Mouse (Mus musculus) E14TG2a.4 (cell line): ENCODE data around the gene Npb.

Experiments used
- H3K27me3 ChIP-seq: 2 replicates; pipeline ENCODE4 v1.6.1; 2014; ENCODE audit warnings: low read length, control low read depth; ENCODE audit not compliant: insufficient read depth
- H3K36me3 ChIP-seq: 2 replicates; pipeline ENCODE4 v1.6.1; 2014; ENCODE audit warnings: low read length, control low read depth; ENCODE audit not compliant: insufficient read depth
- H3K4me1 ChIP-seq: replicated peaks from 2 replicates; pipeline ENCODE4 v1.6.1; 2014; ENCODE audit warnings: low read depth, low read length, control low read depth
- H3K4me3 ChIP-seq: replicated peaks from 2 replicates; pipeline ENCODE4 v1.5.1; 2014; ENCODE audit warnings: mild to moderate bottlenecking, low read length
- H3K9me3 ChIP-seq: 2 replicates; pipeline ENCODE4 v1.6.1; 2014; ENCODE audit warnings: low read length, control low read depth
- CTCF ChIP-seq: conservative IDR thresholded peaks from 2 replicates; pipeline ENCODE4 v1.5.1; 2014; ENCODE audit warnings: low read length
- NANOG ChIP-seq: IDR thresholded peaks from 2 replicates; pipeline ENCODE4 v1.6.1; 2014; ENCODE audit warnings: borderline replicate concordance, low read length, mixed read lengths
- POU5F1 ChIP-seq: IDR thresholded peaks from 2 replicates; pipeline ENCODE4 v1.6.1; 2014; ENCODE audit warnings: low read length, borderline replicate concordance

Gene Npb

GRCm38 (mm10) chr11:120630881-120631725 is 22.8 kb downstream of the Npb start:
- no peak for TF ChIP-seq POU5F1
- no peak for TF ChIP-seq NANOG
- no peak for TF ChIP-seq CTCF
- peak overlapping the region; percentile 95 for H3K4me3 ChIP-seq
- H3K4me1 ChIP-seq = peaks cover 88% of the 10 kb centered on the region
- no peaks in the 10 kb centered on the region for H3K27me3 ChIP-seq
- peaks cover 53% of the 10 kb centered on the region for H3K36me3 ChIP-seq
- H3K9me3 ChIP-seq = no peaks in the 10 kb centered on the region

DNA sequence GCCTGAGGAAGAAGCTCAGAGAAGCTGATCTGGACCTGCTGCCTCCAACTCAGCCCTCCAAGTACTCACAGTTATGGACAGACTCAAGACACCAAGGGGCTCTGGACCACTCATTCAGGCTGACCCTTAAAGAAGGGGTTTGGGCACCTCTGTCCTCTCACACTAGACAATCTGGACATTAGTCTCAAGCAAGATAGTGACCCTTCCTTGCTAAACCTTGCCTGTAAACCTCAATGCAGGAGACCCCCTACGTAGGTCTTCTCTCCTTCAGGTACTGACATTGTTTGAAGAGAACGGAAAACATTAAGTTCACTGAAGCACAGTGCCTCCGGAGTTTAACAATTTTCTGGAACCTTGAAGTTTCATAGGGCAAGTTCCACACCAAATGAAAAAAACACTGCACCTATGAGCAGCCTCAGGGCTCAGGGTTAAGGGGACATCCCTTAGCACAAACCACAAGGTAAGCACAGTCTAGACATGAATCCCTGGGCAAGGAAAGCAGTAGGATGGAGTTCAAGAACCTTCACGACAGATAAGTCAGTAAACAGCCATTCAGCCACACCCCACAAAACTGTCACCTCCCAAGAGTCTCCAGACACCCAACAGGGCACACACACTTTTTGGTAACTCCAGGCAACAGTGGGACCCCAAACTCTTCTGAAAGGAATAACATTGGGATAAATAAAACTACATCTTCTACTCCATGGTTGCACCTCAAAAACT is 23.6 kb downstream of the Npb start:
- H3K36me3 ChIP-seq = peaks cover 53% of the 10 kb centered on the region
- no peaks in the 10 kb centered on the region for H3K27me3 ChIP-seq
- peak overlapping the region; percentile 95 for H3K4me3 ChIP-seq
- peaks cover 88% of the 10 kb centered on the region for H3K4me1 ChIP-seq
- TF ChIP-seq NANOG (no peak), CTCF (no peak), POU5F1 (no peak)
- no peaks in the 10 kb centered on the region for H3K9me3 ChIP-seq

DNA sequence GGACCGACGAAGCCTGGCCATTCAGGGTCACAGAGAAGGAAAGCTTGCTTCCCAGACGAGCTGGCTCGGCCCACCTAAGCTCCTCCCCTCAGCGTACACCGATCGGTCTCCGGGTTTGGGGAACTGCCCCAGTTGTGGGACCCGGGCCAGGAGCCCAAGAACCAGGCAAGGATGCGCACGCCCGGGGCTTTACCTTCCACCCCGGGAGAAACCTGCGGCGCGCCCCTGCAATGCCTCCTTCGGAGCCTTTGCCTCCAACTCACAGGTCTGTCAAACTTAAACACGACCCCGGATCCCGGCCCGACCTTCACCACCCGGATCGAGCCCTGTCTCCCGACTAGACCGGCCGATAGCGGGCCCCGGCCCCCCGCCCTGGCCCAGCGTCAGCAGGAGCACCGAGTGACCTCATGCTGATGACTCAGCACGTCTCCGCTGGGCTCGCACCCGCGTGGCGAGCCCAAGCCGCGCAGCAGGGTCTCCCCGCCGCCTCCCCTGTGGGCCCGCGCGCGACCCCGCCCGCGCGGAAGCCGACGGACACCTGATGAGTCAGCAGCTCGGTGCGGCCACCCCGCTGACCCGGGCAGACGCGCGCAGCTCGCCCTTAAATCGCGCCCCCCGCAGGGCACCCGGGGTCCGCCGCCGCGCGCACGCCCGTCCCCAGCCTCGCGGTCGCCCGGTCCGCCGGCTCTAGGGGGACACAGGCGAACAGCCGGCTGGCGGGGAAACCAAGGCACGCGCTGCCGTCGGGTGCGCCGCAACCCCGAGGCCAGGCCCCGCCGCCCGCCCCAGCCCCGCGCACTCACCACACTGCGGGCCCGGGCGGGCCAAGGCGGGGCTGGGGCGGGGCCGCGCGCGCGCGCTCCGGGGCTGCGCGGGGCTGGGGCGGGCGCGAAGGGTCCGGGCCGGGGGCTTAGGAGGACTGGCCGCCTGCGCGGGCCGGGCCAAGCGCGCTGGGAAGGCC is 24.6 kb downstream of the Npb start:
- H3K4me1 ChIP-seq = peaks cover 86% of the 10 kb centered on the region
- H3K9me3 ChIP-seq = no peaks in the 10 kb centered on the region
- peak overlapping the region; percentile 95 for H3K4me3 ChIP-seq
- TF ChIP-seq POU5F1 = no peak
- no peak for TF ChIP-seq NANOG
- TF ChIP-seq CTCF = no peak
- H3K27me3 ChIP-seq = no peaks in the 10 kb centered on the region
- H3K36me3 ChIP-seq = peaks cover 51% of the 10 kb centered on the region

DNA sequence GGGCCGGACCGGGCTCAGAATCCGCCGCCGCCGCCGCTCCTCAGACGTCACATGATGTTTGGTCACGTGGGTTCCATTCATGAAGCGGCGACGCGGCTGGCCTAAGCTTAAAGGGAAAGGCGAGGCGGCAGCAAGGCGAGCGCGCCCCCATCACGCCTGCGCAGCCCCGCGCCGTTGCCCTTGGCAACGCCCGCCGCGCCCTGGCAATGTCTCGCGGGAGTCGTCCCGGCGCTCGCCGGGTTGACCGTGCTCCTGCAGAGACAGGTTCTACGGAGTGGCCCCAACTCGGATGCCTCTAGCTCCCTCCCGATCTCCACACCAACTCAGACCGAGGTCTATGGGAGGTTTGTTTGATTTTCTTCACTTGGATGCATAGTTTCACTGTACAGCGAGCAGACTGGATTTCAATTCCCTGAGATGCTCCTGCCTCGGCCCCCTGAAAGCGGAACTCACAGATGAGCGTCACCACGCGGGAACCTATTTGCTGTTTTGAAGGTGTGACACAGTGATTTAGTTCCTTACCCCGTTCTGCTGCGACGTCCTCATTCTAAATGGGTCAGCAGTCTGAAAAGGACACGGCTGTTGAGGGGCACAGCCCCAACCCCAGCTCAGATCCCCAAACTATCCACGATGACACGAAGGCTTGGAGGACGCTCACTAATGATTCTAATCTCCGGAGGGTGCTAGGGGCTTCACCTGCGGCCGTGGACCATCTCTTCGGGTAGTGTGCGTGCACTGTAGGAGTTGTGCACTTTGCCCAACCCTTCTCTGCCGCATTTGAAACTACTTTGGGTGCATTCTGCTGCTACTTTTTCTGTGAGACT is 25.5 kb downstream of the Npb start, which contains the start of gene Mafg:
Gene Mafg (minus strand): TSS at position 81 of the 824 bp plus-strand sequence.
- Histone ChIP-seq H3K4me3 (peak within 1 kb of the TSS; percentile 95), H3K9me3 (no peaks in the 10 kb centered on the region), H3K27me3 (no peaks in the 10 kb centered on the region), H3K36me3 (peaks cover 46% of the 10 kb centered on the region), H3K4me1 (peaks cover 77% of the 10 kb centered on the region)
- TF ChIP-seq NANOG (no peak), CTCF (no peak), POU5F1 (no peak)

DNA sequence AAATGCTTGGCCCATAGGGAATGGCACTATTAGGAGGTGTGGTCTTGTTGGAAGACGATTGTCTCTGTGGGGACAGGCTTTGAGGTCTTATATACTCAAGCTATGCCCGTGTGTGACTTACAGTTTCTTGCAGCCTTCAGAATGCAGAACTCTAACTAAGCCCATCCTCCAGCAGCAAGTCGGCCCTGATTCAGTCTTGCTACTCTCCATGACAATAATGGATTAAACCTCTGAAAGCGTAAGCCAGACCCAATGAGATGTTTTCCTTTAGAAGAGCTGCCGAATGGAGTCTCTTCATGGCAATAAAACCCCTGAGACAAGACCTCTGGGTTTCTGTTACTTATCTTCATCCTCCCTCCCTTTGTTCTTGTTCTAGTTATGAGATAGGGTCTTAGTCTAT is 26.5 kb downstream of the Npb start:
- H3K36me3 ChIP-seq = peaks cover 46% of the 10 kb centered on the region
- H3K9me3 ChIP-seq = no peaks in the 10 kb centered on the region
- H3K4me1 ChIP-seq = peaks cover 67% of the 10 kb centered on the region
- TF ChIP-seq POU5F1 (no peak), CTCF (no peak), NANOG (no peak)
- H3K4me3 ChIP-seq = peak overlapping the region; percentile 95
- H3K27me3 ChIP-seq = no peaks in the 10 kb centered on the region

DNA sequence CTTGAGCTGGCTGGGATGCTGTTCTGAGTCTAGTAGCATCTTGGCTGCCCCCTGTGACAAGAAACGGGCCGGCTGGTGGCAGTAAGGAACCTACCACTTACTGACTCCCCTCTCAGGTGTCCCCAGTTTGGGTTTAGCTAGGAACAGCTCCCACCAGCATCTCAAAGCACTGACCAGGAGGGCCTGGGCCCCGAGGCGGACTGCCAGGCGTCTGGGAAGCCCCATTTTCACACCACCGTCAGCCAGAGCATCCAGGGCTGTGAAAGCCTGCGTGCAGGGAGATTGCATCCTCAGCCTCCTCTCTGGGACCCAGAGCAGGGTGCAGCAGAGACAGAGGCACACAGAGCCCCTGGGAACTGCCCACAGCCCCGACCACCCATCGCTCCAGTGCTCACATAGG is 33.0 kb downstream of the Npb start:
- Histone ChIP-seq H3K9me3 (no peaks in the 10 kb centered on the region), H3K4me3 (peak overlapping the region; percentile 20; the same call in 1 of the 2 replicates), H3K4me1 (peaks cover 57% of the 10 kb centered on the region), H3K27me3 (peaks cover 19% of the 10 kb centered on the region), H3K36me3 (peaks cover 52% of the 10 kb centered on the region)
- no peak for TF ChIP-seq POU5F1

GRCm38 (mm10) chr11:120641869-120642268 is 33.6 kb downstream of the Npb start:
- Histone ChIP-seq H3K9me3 (no peaks in the 10 kb centered on the region), H3K27me3 (peaks cover 25% of the 10 kb centered on the region), H3K4me3 (peak overlapping the region; percentile 82; the same call in 1 of the 2 replicates), H3K4me1 (peaks cover 54% of the 10 kb centered on the region), H3K36me3 (peaks cover 46% of the 10 kb centered on the region)
- no peak for TF ChIP-seq CTCF
- no peak for TF ChIP-seq POU5F1
- no peak for TF ChIP-seq NANOG
